Mouse (Mus musculus) brain, adult 2 months (tissue): ENCODE measurements at regions not wholly inside any gene's neighbourhood (a gene's known extent, or its start where the extent isn't known, plus 50 kb on each side); places are given as distances from the start of the nearest gene placed in this dataset.

Source experiments
- DNase-seq: peaks from one replicate; pipeline ENCODE4 v3.0.0; 2011; ENCODE audit warnings: low read depth, low spot score

DNA sequence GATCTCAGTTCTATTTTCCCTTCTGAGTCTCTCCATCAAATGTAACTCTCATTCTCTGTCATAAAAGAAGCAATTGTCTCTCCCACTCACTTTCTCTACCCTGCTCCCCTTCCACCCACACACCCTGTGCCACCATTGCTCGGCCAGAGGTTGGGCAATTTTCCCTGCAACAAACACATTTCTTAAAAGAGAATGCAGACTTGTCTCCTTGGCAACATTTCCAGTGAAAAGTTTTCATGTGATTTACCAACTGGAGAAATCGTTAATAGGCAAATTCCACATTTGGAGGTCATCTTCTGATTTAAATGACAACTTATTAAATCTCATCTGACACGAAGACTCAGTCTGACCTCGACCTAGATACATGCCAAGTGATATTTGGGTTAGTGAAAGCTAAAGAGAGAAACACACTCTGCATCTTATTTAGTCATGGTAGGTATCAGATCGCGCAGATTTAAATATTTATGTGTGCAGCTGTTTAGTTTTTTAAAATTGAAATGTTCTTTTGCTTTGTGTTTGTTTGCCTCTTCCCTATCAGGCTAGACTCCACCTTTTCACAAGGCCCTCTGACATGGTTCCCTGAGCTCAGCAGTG is 568.1 kb downstream of the 1190002N15Rik start:
- peak; percentile 38 for DNase-seq

DNA sequence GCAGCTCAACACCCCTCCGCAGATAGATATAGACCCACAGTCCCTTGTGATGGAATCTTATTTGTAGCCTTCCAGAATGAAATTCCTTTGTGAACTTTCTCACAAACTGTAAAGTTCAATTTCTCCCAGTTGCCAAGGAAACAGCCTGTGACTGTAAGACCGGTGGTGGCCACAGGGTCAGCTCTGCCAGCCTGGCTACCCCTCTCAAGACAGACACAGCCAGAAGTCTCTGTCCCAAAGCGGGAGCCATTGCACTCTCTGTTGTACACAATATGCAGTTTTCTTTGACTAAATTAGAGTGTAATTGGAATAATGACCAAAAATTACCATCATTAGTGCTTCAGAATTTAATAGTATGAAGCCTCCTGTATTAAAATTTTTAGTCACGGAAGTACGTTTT is 568.8 kb downstream of the 1190002N15Rik start:
- no peak for DNase-seq

- no peak for DNase-seq
Observed at GRCm38 (mm10) chr9:93955235-93956040, 582.4 kb downstream of the 1190002N15Rik start.

DNA sequence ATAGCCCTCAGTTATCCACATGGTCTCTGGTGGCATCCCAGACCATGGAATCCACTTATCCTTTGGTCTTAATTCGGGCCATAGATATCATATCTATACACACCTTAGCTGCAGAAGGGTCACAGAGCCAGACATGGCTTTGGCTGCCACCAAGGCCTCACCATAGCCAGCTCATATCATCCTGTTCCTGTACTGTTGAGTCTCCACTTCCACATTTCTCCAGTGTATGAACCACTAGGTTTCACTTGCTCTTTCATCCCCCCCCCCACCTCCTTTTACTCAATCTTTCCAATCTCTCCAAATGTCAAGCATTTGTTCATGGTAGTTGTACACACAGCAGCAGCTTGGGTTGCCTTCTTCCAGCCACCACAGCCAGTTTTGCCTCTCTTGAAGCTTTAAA is 589.2 kb downstream of the 1190002N15Rik start:
- no peak for DNase-seq

DNA sequence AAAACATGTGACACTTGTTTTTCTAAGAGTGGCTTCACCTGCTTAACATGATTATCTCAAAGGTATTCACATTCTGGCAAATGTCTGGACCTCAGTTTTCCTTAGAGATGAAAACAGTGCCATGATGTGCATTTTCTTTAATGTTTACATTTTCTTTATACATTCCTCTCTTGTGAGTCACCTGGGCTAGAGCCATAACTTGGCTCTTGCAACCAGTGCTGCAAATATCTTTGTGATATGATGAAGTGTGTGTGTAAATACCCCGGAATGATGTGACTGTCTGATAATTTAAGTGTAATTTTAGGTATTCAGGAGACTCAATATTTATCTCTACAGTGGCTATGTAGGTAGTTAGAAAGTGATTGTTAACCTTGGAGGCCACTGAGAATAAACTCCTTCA is 590.8 kb downstream of the 1190002N15Rik start:
- no peak for DNase-seq

DNA sequence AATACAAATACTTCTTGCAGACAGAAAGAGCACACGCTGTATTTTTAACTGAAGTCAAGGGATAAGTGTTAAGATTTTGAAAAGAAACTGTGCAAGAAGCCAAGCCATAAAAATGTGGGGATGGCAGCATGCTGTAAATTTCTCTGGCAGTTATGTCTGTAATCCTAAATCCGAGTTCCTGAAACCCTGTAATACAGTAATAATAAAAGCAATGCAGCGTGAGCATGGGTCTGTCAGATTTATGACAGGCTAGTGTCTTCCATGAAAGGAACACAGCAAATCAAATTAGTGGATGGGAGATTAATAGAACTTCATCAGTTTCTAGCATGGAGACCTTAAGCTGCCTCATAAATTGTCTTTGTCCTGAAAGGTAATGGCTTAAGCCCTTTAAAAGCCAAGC is 597.7 kb downstream of the 1190002N15Rik start:
- DNase-seq = peak; percentile 25

- no peak for DNase-seq
Observed at GRCm38 (mm10) chr9:93930684-93931083, 607.2 kb downstream of the 1190002N15Rik start.

- peak; percentile 55 for DNase-seq
Observed at GRCm38 (mm10) chr9:93889256-93889655, 648.6 kb downstream of the 1190002N15Rik start.

DNA sequence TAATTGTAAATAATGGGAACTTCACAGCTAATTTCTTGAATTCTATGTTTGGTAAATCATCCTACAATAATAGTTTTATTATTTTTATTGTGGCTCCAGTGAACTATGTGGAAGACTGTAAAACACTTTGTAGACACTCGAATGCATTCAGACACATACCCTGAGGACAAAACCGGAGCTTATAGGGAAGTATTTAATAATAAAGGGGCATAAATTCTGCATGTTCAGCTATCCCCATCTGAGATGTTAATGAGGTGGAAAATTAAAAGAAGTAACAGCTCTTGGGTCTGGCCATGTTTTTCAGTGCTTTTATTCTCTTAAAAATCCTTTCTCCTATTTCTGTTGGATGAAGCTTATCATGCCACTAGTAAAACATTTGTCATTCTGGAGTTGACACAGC is 657.8 kb downstream of the 1190002N15Rik start:
- DNase-seq = no peak

DNA sequence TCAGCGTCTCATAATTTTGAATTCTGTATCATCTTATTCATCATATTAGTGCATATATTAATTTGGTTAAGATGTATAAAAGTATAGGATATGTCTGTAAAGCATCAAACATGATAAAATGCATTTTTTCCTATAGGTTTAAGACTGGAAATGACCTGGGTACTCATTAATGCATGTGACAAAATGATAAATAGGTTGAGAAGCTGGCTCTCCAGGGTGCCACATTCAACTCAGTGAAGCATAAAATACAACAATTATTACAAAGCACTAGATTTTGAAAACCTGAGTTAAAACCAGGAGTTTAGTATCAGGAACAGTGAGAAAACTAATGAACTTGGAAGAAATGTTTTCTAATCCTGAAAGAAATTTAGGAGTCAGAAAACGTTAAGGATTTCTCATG is 658.3 kb downstream of the 1190002N15Rik start:
- DNase-seq = no peak

DNA sequence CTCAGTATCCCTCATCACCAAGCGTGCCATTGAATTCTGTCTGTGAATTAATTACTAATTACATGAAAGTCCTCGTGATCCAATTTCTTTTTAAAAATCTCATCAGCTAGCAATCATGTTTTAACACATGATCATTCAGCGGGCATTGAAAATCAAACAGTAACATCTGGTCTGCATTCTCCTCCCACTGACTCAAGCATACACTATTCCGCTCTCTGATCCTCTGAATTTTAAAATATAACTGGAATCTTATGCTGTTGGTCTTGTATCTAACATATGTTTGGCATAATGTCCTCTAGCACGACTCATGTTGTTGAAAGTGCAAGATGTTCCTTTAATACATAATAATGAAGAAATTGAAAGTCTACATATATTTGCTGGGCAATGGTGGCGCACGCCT is 667.1 kb downstream of the 1190002N15Rik start:
- DNase-seq = peak; percentile 4

DNA sequence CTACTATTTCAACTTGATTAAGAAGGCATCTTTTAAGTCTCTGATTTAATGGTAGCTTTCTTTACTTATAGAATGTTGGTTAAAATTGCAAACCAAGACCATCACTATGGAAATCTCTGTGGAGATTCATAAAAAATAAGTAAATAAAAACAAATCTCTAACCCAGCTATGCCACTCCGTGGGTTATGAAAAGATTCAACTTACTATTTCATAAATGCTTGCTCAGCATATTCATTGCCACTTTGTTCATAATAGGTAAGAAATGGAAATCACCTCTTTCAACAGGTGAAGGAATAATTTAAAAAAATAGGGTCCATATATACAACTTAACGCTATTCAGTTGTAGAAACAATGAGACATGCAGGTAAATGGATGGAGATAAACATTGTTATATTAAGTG is 679.9 kb downstream of the 1190002N15Rik start:
- DNase-seq = no peak

DNA sequence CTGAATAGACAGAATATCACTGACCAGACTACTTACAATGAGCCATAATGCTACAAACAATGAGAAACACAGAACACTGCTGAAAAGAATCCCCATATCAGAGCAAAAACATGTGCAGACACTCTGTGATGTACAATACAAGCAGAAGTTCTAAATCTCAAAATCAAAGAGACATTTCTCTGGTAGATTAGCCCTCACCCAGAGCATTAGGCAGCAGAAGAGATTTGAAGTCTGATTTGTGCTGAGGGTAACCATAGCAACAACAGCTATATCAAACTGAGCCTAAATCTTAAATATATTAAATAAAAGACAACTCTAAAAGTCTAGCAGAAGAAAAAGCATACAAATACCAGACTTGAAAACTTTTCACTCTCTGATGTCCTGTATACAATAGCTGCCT is 691.5 kb downstream of the 1190002N15Rik start:
- DNase-seq = peak; percentile 11

DNA sequence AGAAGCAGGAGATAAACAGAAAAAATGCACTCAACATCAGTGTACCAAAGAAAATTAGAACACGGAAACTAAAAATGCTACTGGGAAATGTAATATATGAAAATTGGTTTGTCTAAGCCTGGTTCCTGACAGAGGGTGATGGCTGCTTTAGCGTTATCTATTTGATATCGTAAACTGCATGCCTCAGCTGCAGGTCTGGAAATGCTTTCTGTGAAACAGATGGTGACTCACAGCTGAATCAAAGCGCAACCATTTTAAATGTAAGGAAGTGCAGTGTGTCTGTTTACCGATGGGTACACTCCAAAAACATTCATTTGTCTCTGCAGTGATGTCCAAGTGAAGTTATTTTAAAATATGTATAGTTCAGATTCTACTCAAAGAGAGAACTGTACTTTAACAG is 694.0 kb downstream of the 1190002N15Rik start:
- DNase-seq = peak; percentile 45
